ENCODE assay signal across 10 mouse cellular contexts in the genomic region with DNA sequence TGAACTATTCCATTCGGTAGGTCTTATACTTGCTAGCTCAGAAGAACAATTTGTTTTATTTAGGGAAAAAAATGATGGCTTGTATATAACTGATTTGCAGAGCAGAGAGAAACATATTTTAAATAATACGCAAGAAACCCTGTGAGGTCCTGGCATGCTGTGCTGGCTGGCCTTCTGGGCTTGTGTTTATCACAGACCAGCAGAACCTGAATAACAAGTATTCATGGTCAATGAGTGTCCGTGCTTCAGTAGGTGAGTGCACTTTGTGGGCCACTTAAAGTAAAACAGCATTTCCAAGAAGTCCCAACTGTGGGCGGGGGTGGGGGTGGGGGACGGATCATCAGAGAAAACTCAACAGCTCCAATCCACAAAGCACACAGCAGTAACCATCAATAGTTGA.
DNase-seq lines count a peak whose midpoint lies in the region; ATAC-seq and TF ChIP-seq lines count a peak whose summit lies in the region.
"Had no signal": no experiment of that assay in that cellular context is flagged by ENCODE, and none has a peak within 500 bp of the region (broad histone marks: within the 10 kb centered on the region; RNA-seq: fewer than 3 reads in every experiment).

No protein-coding gene starts in this region.

- H3K27me3 ChIP-seq in forebrain, embryonic 13.5 days, result no peaks in the 10 kb centered on the region
- H3K27me3 ChIP-seq in forebrain, embryonic 10.5 days (ENCODE audit: poor library complexity, severe bottlenecking), result 0 out of 2 replicates have a peak, but pooled peaks cover 7% of the 10 kb centered on the region
- H3K27me3 ChIP-seq in liver, postnatal 0 days (ENCODE audit: insufficient read depth, low read length), result no peaks in the 10 kb centered on the region
- no peaks in the 10 kb centered on the region for H3K27me3 ChIP-seq in liver, embryonic 12.5 days (replicated peaks)
- H3K27me3 ChIP-seq in stomach, embryonic 15.5 days (replicated peaks), result no peaks in the 10 kb centered on the region

- TF ChIP-seq EP300 in liver, postnatal 0 days (IDR thresholded peaks at IDR 0.05; ENCODE audit: low read depth), result no peak

- no peak for ATAC-seq in forebrain, embryonic 13.5 days
- no peak for ATAC-seq in liver, postnatal 0 days
- ATAC-seq in liver, embryonic 12.5 days, result no peak
- ATAC-seq in stomach, embryonic 15.5 days (ENCODE audit: insufficient read depth, low FRiP score, low read depth), result peak; percentile 79

- WGBS in forebrain, embryonic 13.5 days, result 48% methylated on average over 5 of the region's 5 CpGs
- 51% methylated on average over 5 of the region's 5 CpGs for WGBS in forebrain, embryonic 10.5 days
- WGBS in liver, postnatal 0 days (ENCODE audit: insufficient replicate concordance), result 56% methylated on average over 5 of the region's 5 CpGs
- WGBS in liver, embryonic 12.5 days (ENCODE audit: insufficient replicate concordance), result 36% methylated on average over 5 of the region's 5 CpGs
- WGBS in stomach, embryonic 15.5 days, result 38% methylated on average over 5 of the region's 5 CpGs

- no peak overlapping the region for H3K4me3 ChIP-seq in forebrain, embryonic 13.5 days
- H3K4me3 ChIP-seq in forebrain, embryonic 10.5 days, result no peak overlapping the region
- no peak overlapping the region for H3K4me3 ChIP-seq in liver, postnatal 0 days (ENCODE audit: low read depth, low read length)
- no peak overlapping the region for H3K4me3 ChIP-seq in liver, embryonic 12.5 days
- H3K4me3 ChIP-seq in stomach, embryonic 15.5 days (replicated peaks), result no peak overlapping the region

- no peak for DNase-seq in forebrain, embryonic 10.5 days (ENCODE audit: extremely low spot score, low spot score)
- DNase-seq in liver, postnatal 0 days, result no peak
- DNase-seq in kidney, postnatal 14 days, result peak; percentile 43
- no peak for DNase-seq in layer of hippocampus, postnatal 10 days (ENCODE audit: low spot score in 2 of 2)
- DNase-seq in c-Kit-positive CD71-positive TER-119-positive erythroid progenitor cells, embryonic 14.5 days (ENCODE audit: low spot score), result no peak
- DNase-seq: adrenal gland, adult 2 months; gastrocnemius, postnatal 10 days had no signal

- TF ChIP-seq CTCF in liver, postnatal 0 days (IDR thresholded peaks at IDR 0.05; ENCODE audit: low read depth), result no peak

- H3K27ac ChIP-seq in forebrain, embryonic 13.5 days, result 0 out of 2 replicates have a peak overlapping the region, but pooled peaks have one; percentile 2
- H3K27ac ChIP-seq in forebrain, embryonic 10.5 days, result no peak overlapping the region
- H3K27ac ChIP-seq in liver, postnatal 0 days (ENCODE audit: low read depth), result 0 out of 2 replicates have a peak overlapping the region, but pooled peaks have one; percentile 0
- no peak overlapping the region for H3K27ac ChIP-seq in liver, embryonic 12.5 days
- no peak overlapping the region for H3K27ac ChIP-seq in stomach, embryonic 15.5 days

- H3K9me3 ChIP-seq in forebrain, embryonic 13.5 days (replicated peaks), result no peaks in the 10 kb centered on the region
- H3K9me3 ChIP-seq in forebrain, embryonic 10.5 days, result no peaks in the 10 kb centered on the region
- H3K9me3 ChIP-seq in liver, postnatal 0 days (ENCODE audit: low read length), result no peaks in the 10 kb centered on the region
- no peaks in the 10 kb centered on the region for H3K9me3 ChIP-seq in liver, embryonic 12.5 days (replicated peaks)
- H3K9me3 ChIP-seq in stomach, embryonic 15.5 days, result no peaks in the 10 kb centered on the region

- H3K9ac ChIP-seq in forebrain, embryonic 13.5 days, result no peak overlapping the region
- no peak overlapping the region for H3K9ac ChIP-seq in liver, postnatal 0 days (replicated peaks)
- no peak overlapping the region for H3K9ac ChIP-seq in liver, embryonic 12.5 days
- H3K9ac ChIP-seq in stomach, embryonic 15.5 days, result no peak overlapping the region

- no peaks in the 10 kb centered on the region for H3K36me3 ChIP-seq in forebrain, embryonic 13.5 days (ENCODE audit: poor library complexity, severe bottlenecking)
- H3K36me3 ChIP-seq in forebrain, embryonic 10.5 days (replicated peaks), result no peaks in the 10 kb centered on the region
- H3K36me3 ChIP-seq in liver, postnatal 0 days (replicated peaks; ENCODE audit: insufficient read depth, low read length), result no peaks in the 10 kb centered on the region
- no peaks in the 10 kb centered on the region for H3K36me3 ChIP-seq in liver, embryonic 12.5 days
- H3K36me3 ChIP-seq in stomach, embryonic 15.5 days, result no peaks in the 10 kb centered on the region

- H3K4me1 ChIP-seq in forebrain, embryonic 13.5 days, result peaks cover 19% of the 10 kb centered on the region
- peaks cover 36% of the 10 kb centered on the region for H3K4me1 ChIP-seq in forebrain, embryonic 10.5 days
- H3K4me1 ChIP-seq in liver, postnatal 0 days (ENCODE audit: insufficient read depth), result peaks cover 3% of the 10 kb centered on the region; the same call in 1 of the 2 replicates
- no peaks in the 10 kb centered on the region for H3K4me1 ChIP-seq in liver, embryonic 12.5 days
- H3K4me1 ChIP-seq in stomach, embryonic 15.5 days, result 0 out of 2 replicates have a peak, but pooled peaks cover 5% of the 10 kb centered on the region

- no peak overlapping the region for H3K4me2 ChIP-seq in forebrain, embryonic 13.5 days
- no peak overlapping the region for H3K4me2 ChIP-seq in liver, postnatal 0 days (ENCODE audit: low read depth, low read length)
- H3K4me2 ChIP-seq in liver, embryonic 12.5 days, result no peak overlapping the region
- H3K4me2 ChIP-seq in stomach, embryonic 15.5 days, result peak overlapping the region; percentile 22; the same call in 1 of the 2 replicates

Comparison
In these comparisons a context has a peak if more than half of its experiments do, and no peak if none do; other contexts are left out.
1. H3K27ac ChIP-seq: peak in forebrain, embryonic 13.5 days (single experiment) and liver, postnatal 0 days (single experiment); none in forebrain, embryonic 10.5 days (single experiment), liver, embryonic 12.5 days (single experiment) and stomach, embryonic 15.5 days (single experiment).